Mouse (Mus musculus): ENCODE measurements around the gene Ephb4. TPM values are rescaled to one million over a fixed set of nuclear protein-coding genes. Genes with fewer than 3 reads are reported as not detected.

The Ephb4 gene
- polyA plus RNA-seq, 1 experiment: 4.5 TPM

- Histone ChIP-seq H3K4me3 (replicated peaks; ENCODE audit: control insufficient read depth, low read depth, low read length) (peak overlapping the region; percentile 72), H3K27ac (ENCODE audit: control insufficient read depth, insufficient read depth, low read depth, low read length, poor library complexity) (no peak overlapping the region), H3K4me1 (ENCODE audit: control insufficient read depth, insufficient read depth, low read length) (peaks cover 3% of the 10 kb centered on the region; the same call in 1 of the 2 replicates)
- WGBS: 0% methylated on average over 11 of the region's 11 CpGs
- TF ChIP-seq CTCF (IDR thresholded peaks at IDR 0.05; ENCODE audit: control insufficient read depth, insufficient read depth, low read length) (no peak), POLR2A (IDR thresholded peaks at IDR 0.05; ENCODE audit: borderline replicate concordance, control insufficient read depth, low read depth, low read length) (no peak)
Observed at GRCm38 (mm10) chr5:137338663-137339289, 11.1 kb upstream of the Ephb4 start.

GRCm38 (mm10) chr5:137339290-137339979, 10.5 kb upstream of the Ephb4 start:
- H3K4me1 ChIP-seq (ENCODE audit: control insufficient read depth, insufficient read depth, low read length): peaks cover 3% of the 10 kb centered on the region; the same call in 1 of the 2 replicates
- 28% methylated on average over 22 of the region's 22 CpGs for WGBS
- peak overlapping the region; percentile 9 for H3K4me3 ChIP-seq (replicated peaks; ENCODE audit: control insufficient read depth, low read depth, low read length)
- peak overlapping the region; percentile 9; the same call in 1 of the 2 replicates for H3K27ac ChIP-seq (ENCODE audit: control insufficient read depth, insufficient read depth, low read depth, low read length, poor library complexity)
- no peak for TF ChIP-seq POLR2A (IDR thresholded peaks at IDR 0.05; ENCODE audit: borderline replicate concordance, control insufficient read depth, low read depth, low read length)
- no peak for TF ChIP-seq CTCF (IDR thresholded peaks at IDR 0.05; ENCODE audit: control insufficient read depth, insufficient read depth, low read length)

GRCm38 (mm10) chr5:137340222-137340621, 9.7 kb upstream of the Ephb4 start:
- Histone ChIP-seq H3K27ac (ENCODE audit: control insufficient read depth, insufficient read depth, low read depth, low read length, poor library complexity) (peak overlapping the region; percentile 28; the same call in 1 of the 2 replicates), H3K4me1 (ENCODE audit: control insufficient read depth, insufficient read depth, low read length) (peaks cover 3% of the 10 kb centered on the region; the same call in 1 of the 2 replicates), H3K4me3 (replicated peaks; ENCODE audit: control insufficient read depth, low read depth, low read length) (no peak overlapping the region)
- WGBS: 62% methylated on average over 6 of the region's 6 CpGs
- no peak for TF ChIP-seq CTCF (IDR thresholded peaks at IDR 0.05; ENCODE audit: control insufficient read depth, insufficient read depth, low read length)
- no peak for TF ChIP-seq POLR2A (IDR thresholded peaks at IDR 0.05; ENCODE audit: borderline replicate concordance, control insufficient read depth, low read depth, low read length)

- TF ChIP-seq CTCF (IDR thresholded peaks at IDR 0.05; ENCODE audit: control insufficient read depth, insufficient read depth, low read length) (no peak), POLR2A (IDR thresholded peaks at IDR 0.05; ENCODE audit: borderline replicate concordance, control insufficient read depth, low read depth, low read length) (no peak)
- 78% methylated on average over 7 of the region's 7 CpGs for WGBS
Observed at GRCm38 (mm10) chr5:137342407-137343012, 7.4 kb upstream of the Ephb4 start.

GRCm38 (mm10) chr5:137343412-137343811, 6.5 kb upstream of the Ephb4 start:
- Histone ChIP-seq H3K4me3 (replicated peaks; ENCODE audit: control insufficient read depth, low read depth, low read length) (no peak overlapping the region), H3K4me1 (ENCODE audit: control insufficient read depth, insufficient read depth, low read length) (peaks cover 3% of the 10 kb centered on the region; the same call in 1 of the 2 replicates), H3K27ac (ENCODE audit: control insufficient read depth, insufficient read depth, low read depth, low read length, poor library complexity) (no peak overlapping the region)
- WGBS: 89% methylated on average over 5 of the region's 5 CpGs
- TF ChIP-seq CTCF (IDR thresholded peaks at IDR 0.05; ENCODE audit: control insufficient read depth, insufficient read depth, low read length): no peak
- no peak for TF ChIP-seq POLR2A (IDR thresholded peaks at IDR 0.05; ENCODE audit: borderline replicate concordance, control insufficient read depth, low read depth, low read length)

More at GRCm38 (mm10) chr5:137342407-137343012, 7.4 kb upstream of the Ephb4 start:
- Histone ChIP-seq H3K27ac (ENCODE audit: control insufficient read depth, insufficient read depth, low read depth, low read length, poor library complexity) (no peak overlapping the region), H3K4me1 (ENCODE audit: control insufficient read depth, insufficient read depth, low read length) (peaks cover 3% of the 10 kb centered on the region; the same call in 1 of the 2 replicates), H3K4me3 (replicated peaks; ENCODE audit: control insufficient read depth, low read depth, low read length) (no peak overlapping the region)

- Histone ChIP-seq H3K27ac (ENCODE audit: control insufficient read depth, insufficient read depth, low read depth, low read length, poor library complexity) (no peak overlapping the region), H3K4me3 (replicated peaks; ENCODE audit: control insufficient read depth, low read depth, low read length) (no peak overlapping the region), H3K4me1 (ENCODE audit: control insufficient read depth, insufficient read depth, low read length) (peaks cover 3% of the 10 kb centered on the region; the same call in 1 of the 2 replicates)
- TF ChIP-seq POLR2A (IDR thresholded peaks at IDR 0.05; ENCODE audit: borderline replicate concordance, control insufficient read depth, low read depth, low read length) (no peak), CTCF (IDR thresholded peaks at IDR 0.05; ENCODE audit: control insufficient read depth, insufficient read depth, low read length) (no peak)
Observed at GRCm38 (mm10) chr5:137343869-137344268, 6.0 kb upstream of the Ephb4 start.

GRCm38 (mm10) chr5:137345821-137346220, 4.1 kb upstream of the Ephb4 start:
- Histone ChIP-seq H3K4me1 (ENCODE audit: control insufficient read depth, insufficient read depth, low read length) (no peaks in the 10 kb centered on the region; the same call in 1 of the 2 replicates), H3K27ac (ENCODE audit: control insufficient read depth, insufficient read depth, low read depth, low read length, poor library complexity) (no peak overlapping the region), H3K4me3 (replicated peaks; ENCODE audit: control insufficient read depth, low read depth, low read length) (no peak overlapping the region)
- TF ChIP-seq CTCF (IDR thresholded peaks at IDR 0.05; ENCODE audit: control insufficient read depth, insufficient read depth, low read length) (no peak), POLR2A (IDR thresholded peaks at IDR 0.05; ENCODE audit: borderline replicate concordance, control insufficient read depth, low read depth, low read length) (no peak)
- 16% methylated on average over 9 of the region's 9 CpGs for WGBS

GRCm38 (mm10) chr5:137346388-137346787, 3.5 kb upstream of the Ephb4 start:
- 79% methylated on average over 1 of the region's 1 CpGs for WGBS
- H3K4me1 ChIP-seq (ENCODE audit: control insufficient read depth, insufficient read depth, low read length): no peaks in the 10 kb centered on the region; the same call in 1 of the 2 replicates
- no peak overlapping the region for H3K27ac ChIP-seq (ENCODE audit: control insufficient read depth, insufficient read depth, low read depth, low read length, poor library complexity)
- H3K4me3 ChIP-seq (replicated peaks; ENCODE audit: control insufficient read depth, low read depth, low read length): no peak overlapping the region
- no peak for TF ChIP-seq POLR2A (IDR thresholded peaks at IDR 0.05; ENCODE audit: borderline replicate concordance, control insufficient read depth, low read depth, low read length)
- TF ChIP-seq CTCF (IDR thresholded peaks at IDR 0.05; ENCODE audit: control insufficient read depth, insufficient read depth, low read length): no peak
